Mouse (Mus musculus): ENCODE data around the gene Flad1. TPM values are rescaled to one million over a fixed set of nuclear protein-coding genes. Genes with fewer than 3 reads are reported as not detected.

The Flad1 gene
- polyA plus RNA-seq, 1 experiment from 2014 or later: 26.5 TPM

GRCm38 (mm10) chr3:89421002-89421774 lies 9.5 kb upstream of the Flad1 start:
- ATAC-seq (ENCODE audit: low FRiP score) (peak; percentile 41), DNase-seq (ENCODE audit: low spot score) (peak; percentile 65)
- 3% methylated on average over 11 of the region's 11 CpGs for WGBS
- Histone ChIP-seq H3K9ac (ENCODE audit: low read depth, low read length) (peak overlapping the region; percentile 58), H3K27ac (ENCODE audit: low read depth, low read length) (peak overlapping the region; percentile 65; the same call in 1 of the 2 replicates), H3K27me3 (ENCODE audit: control insufficient read depth, insufficient read depth, low read length) (no peaks in the 10 kb centered on the region), H3K9me3 (ENCODE audit: control insufficient read depth, low read length) (no peaks in the 10 kb centered on the region), H3K4me2 (replicated peaks; ENCODE audit: low read depth, low read length) (peak overlapping the region; percentile 56), H3K36me3 (ENCODE audit: control insufficient read depth, insufficient read depth, low read length) (no peaks in the 10 kb centered on the region), H3K4me1 (replicated peaks; ENCODE audit: control insufficient read depth, insufficient read depth, low read length) (peaks cover 9% of the 10 kb centered on the region; the same call in 1 of the 2 replicates), H3K4me3 (ENCODE audit: low read depth, low read length) (peak overlapping the region; percentile 41)

GRCm38 (mm10) chr3:89420421-89420820 lies 8.8 kb upstream of the Flad1 start:
- ATAC-seq (ENCODE audit: low FRiP score) (no peak), DNase-seq (ENCODE audit: low spot score) (no peak)
- Histone ChIP-seq H3K36me3 (ENCODE audit: control insufficient read depth, insufficient read depth, low read length) (no peaks in the 10 kb centered on the region), H3K4me1 (replicated peaks; ENCODE audit: control insufficient read depth, insufficient read depth, low read length) (peaks cover 9% of the 10 kb centered on the region; the same call in 1 of the 2 replicates), H3K27ac (ENCODE audit: low read depth, low read length) (peak overlapping the region; percentile 44; the same call in 1 of the 2 replicates), H3K4me2 (replicated peaks; ENCODE audit: low read depth, low read length) (no peak overlapping the region), H3K27me3 (ENCODE audit: control insufficient read depth, insufficient read depth, low read length) (no peaks in the 10 kb centered on the region), H3K9me3 (ENCODE audit: control insufficient read depth, low read length) (no peaks in the 10 kb centered on the region), H3K9ac (ENCODE audit: low read depth, low read length) (no peak overlapping the region), H3K4me3 (ENCODE audit: low read depth, low read length) (no peak overlapping the region)
- 60% methylated on average over 2 of the region's 2 CpGs for WGBS

DNA sequence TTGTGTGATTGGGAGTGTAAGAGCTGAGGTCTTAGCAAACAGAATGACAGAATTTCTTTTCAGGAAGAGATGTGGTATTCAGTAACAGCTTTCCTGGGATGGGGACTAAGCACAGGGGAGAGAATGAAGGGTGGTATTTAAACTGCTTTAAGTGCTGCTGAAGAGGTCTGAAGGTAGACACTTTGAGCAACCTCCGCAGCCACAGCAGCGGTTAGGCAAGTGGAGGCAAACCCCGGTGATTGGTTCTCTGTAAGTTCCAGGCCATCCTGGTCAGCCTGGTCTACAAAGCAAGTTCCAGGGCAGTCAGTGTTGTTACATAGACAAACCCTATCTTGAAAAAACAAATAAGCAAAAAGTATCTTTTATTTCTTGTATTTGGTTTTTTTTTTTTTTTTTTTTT lies 8.3 kb upstream of the Flad1 start:
- 31% methylated on average over 3 of the region's 3 CpGs for WGBS
- peak overlapping the region; percentile 58; the same call in 1 of the 2 replicates for H3K27ac ChIP-seq (ENCODE audit: low read depth, low read length)
- peak overlapping the region; percentile 87 for H3K4me2 ChIP-seq (replicated peaks; ENCODE audit: low read depth, low read length)
- H3K4me3 ChIP-seq (ENCODE audit: low read depth, low read length): peak overlapping the region; percentile 61
- H3K4me1 ChIP-seq (replicated peaks; ENCODE audit: control insufficient read depth, insufficient read depth, low read length): peaks cover 9% of the 10 kb centered on the region; the same call in 1 of the 2 replicates
- no peak for DNase-seq (ENCODE audit: low spot score)
- H3K27me3 ChIP-seq (ENCODE audit: control insufficient read depth, insufficient read depth, low read length): no peaks in the 10 kb centered on the region
- ATAC-seq (ENCODE audit: low FRiP score): no peak
- H3K36me3 ChIP-seq (ENCODE audit: control insufficient read depth, insufficient read depth, low read length): 0 out of 2 replicates have a peak, but pooled peaks cover under 1% of the 10 kb centered on the region
- H3K9me3 ChIP-seq (ENCODE audit: control insufficient read depth, low read length): no peaks in the 10 kb centered on the region
- H3K9ac ChIP-seq (ENCODE audit: low read depth, low read length): peak overlapping the region; percentile 61; the same call in 1 of the 2 replicates

- Histone ChIP-seq H3K36me3 (ENCODE audit: control insufficient read depth, insufficient read depth, low read length) (0 out of 2 replicates have a peak, but pooled peaks cover 3% of the 10 kb centered on the region), H3K4me1 (replicated peaks; ENCODE audit: control insufficient read depth, insufficient read depth, low read length) (peaks cover 9% of the 10 kb centered on the region; the same call in 1 of the 2 replicates), H3K27me3 (ENCODE audit: control insufficient read depth, insufficient read depth, low read length) (no peaks in the 10 kb centered on the region), H3K9me3 (ENCODE audit: control insufficient read depth, low read length) (no peaks in the 10 kb centered on the region), H3K27ac (ENCODE audit: low read depth, low read length) (peak overlapping the region; percentile 85), H3K4me2 (replicated peaks; ENCODE audit: low read depth, low read length) (peak overlapping the region; percentile 87), H3K4me3 (ENCODE audit: low read depth, low read length) (peak overlapping the region; percentile 61), H3K9ac (ENCODE audit: low read depth, low read length) (peak overlapping the region; percentile 61)
- 3% methylated on average over 9 of the region's 9 CpGs for WGBS
- no peak for ATAC-seq (ENCODE audit: low FRiP score)
- peak; percentile 31 for DNase-seq (ENCODE audit: low spot score)
Observed at GRCm38 (mm10) chr3:89419571-89419970, 7.9 kb upstream of the Flad1 start.

DNA sequence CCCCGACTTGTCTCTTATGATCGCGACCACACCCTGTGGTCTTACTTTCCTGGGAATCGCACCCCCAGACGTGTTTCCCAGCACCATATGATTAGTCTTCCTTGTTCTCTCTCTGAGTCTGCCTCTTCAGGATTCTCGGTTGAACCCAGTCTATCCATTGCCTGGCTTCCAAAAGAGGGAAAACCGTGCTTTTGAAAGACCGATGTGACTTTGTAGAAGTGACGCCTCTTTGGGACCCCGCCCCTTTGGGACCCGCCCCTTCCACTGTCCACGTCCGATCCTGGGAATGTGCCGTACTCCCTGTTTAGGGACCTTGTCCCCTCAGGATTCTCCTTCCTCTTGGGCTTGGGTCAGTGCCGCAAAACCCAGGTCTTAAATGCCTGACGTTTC lies 7.2 kb upstream of the Flad1 start:
- Histone ChIP-seq H3K4me2 (replicated peaks; ENCODE audit: low read depth, low read length) (peak overlapping the region; percentile 87), H3K4me3 (ENCODE audit: low read depth, low read length) (peak overlapping the region; percentile 61), H3K4me1 (replicated peaks; ENCODE audit: control insufficient read depth, insufficient read depth, low read length) (peaks cover 9% of the 10 kb centered on the region; the same call in 1 of the 2 replicates), H3K27ac (ENCODE audit: low read depth, low read length) (peak overlapping the region; percentile 85), H3K9me3 (ENCODE audit: control insufficient read depth, low read length) (no peaks in the 10 kb centered on the region), H3K27me3 (ENCODE audit: control insufficient read depth, insufficient read depth, low read length) (no peaks in the 10 kb centered on the region), H3K9ac (ENCODE audit: low read depth, low read length) (peak overlapping the region; percentile 61), H3K36me3 (ENCODE audit: control insufficient read depth, insufficient read depth, low read length) (0 out of 2 replicates have a peak, but pooled peaks cover 3% of the 10 kb centered on the region)
- under 1% methylated on average over 16 of the region's 16 CpGs for WGBS
- DNase-seq (ENCODE audit: low spot score) (peak; percentile 82), ATAC-seq (ENCODE audit: low FRiP score) (peak; percentile 31)

GRCm38 (mm10) chr3:89418170-89418860 lies 6.6 kb upstream of the Flad1 start, which contains the start of the genes Cks1b and Shc1:
Gene Cks1b (minus strand): TSS chr3:89418383.
Gene Shc1 (plus strand): TSS chr3:89418443.
- Histone ChIP-seq H3K27ac (ENCODE audit: low read depth, low read length) (peak within 1 kb of the TSS; percentile 85), H3K9me3 (ENCODE audit: control insufficient read depth, low read length) (no peaks in the 10 kb centered on the region), H3K9ac (ENCODE audit: low read depth, low read length) (peak within 1 kb of the TSS; percentile 61), H3K4me2 (replicated peaks; ENCODE audit: low read depth, low read length) (peak within 1 kb of the TSS; percentile 87), H3K27me3 (ENCODE audit: control insufficient read depth, insufficient read depth, low read length) (no peaks in the 10 kb centered on the region), H3K4me1 (replicated peaks; ENCODE audit: control insufficient read depth, insufficient read depth, low read length) (peaks cover 9% of the 10 kb centered on the region; the same call in 1 of the 2 replicates), H3K4me3 (ENCODE audit: low read depth, low read length) (peak within 1 kb of the TSS; percentile 61), H3K36me3 (ENCODE audit: control insufficient read depth, insufficient read depth, low read length) (0 out of 2 replicates have a peak, but pooled peaks cover 3% of the 10 kb centered on the region)
- under 1% methylated on average over 39 of the region's 39 CpGs for WGBS
- DNase-seq (ENCODE audit: low spot score): peak; percentile 93
- ATAC-seq (ENCODE audit: low FRiP score): peak; percentile 97

DNA sequence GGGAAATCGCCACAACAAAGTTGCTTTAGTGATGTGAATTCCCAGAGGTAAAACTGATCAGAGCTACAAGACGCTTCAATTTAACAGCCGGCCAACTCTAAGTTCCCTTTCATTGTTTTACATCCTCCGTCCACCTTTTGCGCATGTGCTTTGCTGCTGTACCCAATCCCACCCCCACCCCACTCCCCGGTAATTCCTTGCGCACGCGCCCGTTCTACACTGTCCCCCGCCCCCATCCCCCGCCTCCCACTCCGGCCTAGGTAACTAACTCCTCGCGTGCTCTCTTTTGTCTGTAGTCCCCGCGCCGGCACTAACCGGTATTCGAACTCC lies 6.1 kb upstream of the Flad1 start:
- Histone ChIP-seq H3K36me3 (ENCODE audit: control insufficient read depth, insufficient read depth, low read length) (0 out of 2 replicates have a peak, but pooled peaks cover 3% of the 10 kb centered on the region), H3K9ac (ENCODE audit: low read depth, low read length) (peak overlapping the region; percentile 46), H3K4me1 (replicated peaks; ENCODE audit: control insufficient read depth, insufficient read depth, low read length) (peaks cover 9% of the 10 kb centered on the region; the same call in 1 of the 2 replicates), H3K4me3 (ENCODE audit: low read depth, low read length) (peak overlapping the region; percentile 61), H3K27me3 (ENCODE audit: control insufficient read depth, insufficient read depth, low read length) (no peaks in the 10 kb centered on the region), H3K9me3 (ENCODE audit: control insufficient read depth, low read length) (no peaks in the 10 kb centered on the region), H3K27ac (ENCODE audit: low read depth, low read length) (peak overlapping the region; percentile 58), H3K4me2 (replicated peaks; ENCODE audit: low read depth, low read length) (peak overlapping the region; percentile 87)
- under 1% methylated on average over 20 of the region's 20 CpGs for WGBS
- DNase-seq (ENCODE audit: low spot score): no peak
- ATAC-seq (ENCODE audit: low FRiP score): peak; percentile 53

DNA sequence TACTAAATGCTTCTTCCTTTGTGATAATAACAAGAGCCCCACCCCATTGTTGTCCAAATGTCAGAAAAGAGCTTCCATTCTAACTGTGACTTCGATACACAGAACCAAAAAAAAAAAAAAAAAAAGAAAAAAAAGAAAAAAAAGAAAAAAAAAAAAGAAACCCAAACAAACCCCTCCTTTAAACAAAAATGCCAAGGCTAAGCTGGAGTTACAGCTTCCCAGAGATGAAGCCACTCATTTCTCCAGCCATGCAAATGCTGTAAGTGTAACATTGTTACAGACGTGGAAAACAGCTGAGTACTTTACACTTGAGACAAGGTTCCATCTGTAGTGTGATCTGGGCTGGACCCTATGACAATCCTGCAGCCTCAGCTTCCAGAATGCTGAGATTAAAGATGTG lies 5.5 kb upstream of the Flad1 start:
- DNase-seq (ENCODE audit: low spot score) (no peak), ATAC-seq (ENCODE audit: low FRiP score) (no peak)
- no peak overlapping the region for H3K27ac ChIP-seq (ENCODE audit: low read depth, low read length)
- peak overlapping the region; percentile 87 for H3K4me2 ChIP-seq (replicated peaks; ENCODE audit: low read depth, low read length)
- H3K9ac ChIP-seq (ENCODE audit: low read depth, low read length): peak overlapping the region; percentile 46
- 0 out of 2 replicates have a peak, but pooled peaks cover 3% of the 10 kb centered on the region for H3K36me3 ChIP-seq (ENCODE audit: control insufficient read depth, insufficient read depth, low read length)
- H3K27me3 ChIP-seq (ENCODE audit: control insufficient read depth, insufficient read depth, low read length): no peaks in the 10 kb centered on the region
- peak overlapping the region; percentile 61 for H3K4me3 ChIP-seq (ENCODE audit: low read depth, low read length)
- H3K9me3 ChIP-seq (ENCODE audit: control insufficient read depth, low read length): no peaks in the 10 kb centered on the region
- 42% methylated on average over 2 of the region's 2 CpGs for WGBS
- peaks cover 9% of the 10 kb centered on the region; the same call in 1 of the 2 replicates for H3K4me1 ChIP-seq (replicated peaks; ENCODE audit: control insufficient read depth, insufficient read depth, low read length)
